Mouse (Mus musculus): ENCODE data around the gene Cadm1.

DNA sequence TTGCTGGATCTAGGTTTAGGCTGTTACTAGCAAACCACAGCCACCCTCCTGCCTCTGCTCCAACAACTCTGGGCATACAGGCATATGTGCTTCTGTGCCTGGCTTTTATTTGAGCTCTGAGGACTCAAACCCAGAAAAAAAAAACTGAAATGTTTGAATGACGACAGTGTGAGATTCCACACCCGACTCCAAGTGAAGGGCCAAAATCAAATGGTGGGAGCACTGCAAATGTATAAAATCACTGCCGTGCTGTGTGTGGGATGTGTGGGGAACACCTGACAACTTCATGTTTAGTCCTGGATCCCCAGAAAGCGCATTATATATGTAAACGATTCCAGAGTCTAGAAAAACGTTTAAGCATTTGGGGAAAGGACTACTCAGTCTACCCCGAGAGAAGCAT, 373.7 kb downstream of the Cadm1 start:
- no peak for TF ChIP-seq POLR2A (IDR thresholded peaks at IDR 0.05; ENCODE audit: insufficient read depth, low read length)
- TF ChIP-seq CTCF (IDR thresholded peaks at IDR 0.05; ENCODE audit: low read depth, low read length): no peak

Data from ES-Bruce4 (cell line).